Mouse (Mus musculus) myocyte (in vitro differentiated cells): Measurements from ENCODE around the gene Erich3.

Experiments used
- CEBPB ChIP-seq: IDR thresholded peaks from 2 replicates; pipeline ENCODE4 v1.6.1; 2011; ENCODE audit warnings: mild to moderate bottlenecking, moderate library complexity; ENCODE audit not compliant: poor library complexity, insufficient read depth, severe bottlenecking
- E2F4 ChIP-seq: IDR thresholded peaks from one replicate; pipeline ENCODE4 v1.6.1; 2011; ENCODE audit warnings: mild to moderate bottlenecking, control low read depth, moderate library complexity; ENCODE audit not compliant: insufficient read depth
- MAX ChIP-seq: IDR thresholded peaks from one replicate; pipeline ENCODE4 v1.6.1; 2011; ENCODE audit warnings: low read depth, mild to moderate bottlenecking, control low read depth
- MYOD1 ChIP-seq, 3 experiments: IDR thresholded peaks; one replicate each; pipeline ENCODE4 v1.6.1; 2011; ENCODE audit warnings: control low read depth in 2 of 3, low read depth in 2 of 3, mild to moderate bottlenecking in 2 of 3, moderate library complexity in 1 of 3; ENCODE audit not compliant: insufficient read length in 2 of 3, control insufficient read depth in 1 of 3
- MYOG ChIP-seq, 3 experiments: IDR thresholded peaks; one replicate each; pipeline ENCODE4 v1.6.1; 2011; ENCODE audit warnings: control low read depth in 2 of 3, low read depth in 2 of 3, mild to moderate bottlenecking in 2 of 3; ENCODE audit not compliant: insufficient read length in 2 of 3, control insufficient read depth in 1 of 3, insufficient read depth in 1 of 3
- POLR2A ChIP-seq: IDR thresholded peaks from one replicate; pipeline ENCODE4 v1.6.1; 2011; ENCODE audit warnings: low read depth, mild to moderate bottlenecking, control low read depth, moderate library complexity; ENCODE audit not compliant: insufficient read length
- POLR2AphosphoS2 ChIP-seq: IDR thresholded peaks from one replicate; pipeline ENCODE4 v1.6.1; 2011; ENCODE audit warnings: low read depth, control low read depth; ENCODE audit not compliant: insufficient read length
- TCF12 ChIP-seq: IDR thresholded peaks from one replicate; pipeline ENCODE4 v1.6.1; 2011; ENCODE audit warnings: mild to moderate bottlenecking, control low read depth; ENCODE audit not compliant: poor library complexity, insufficient read depth, severe bottlenecking
- USF1 ChIP-seq: IDR thresholded peaks from one replicate; pipeline ENCODE4 v1.6.1; 2011; ENCODE audit warnings: low read depth, mild to moderate bottlenecking, control low read depth, moderate library complexity

DNA sequence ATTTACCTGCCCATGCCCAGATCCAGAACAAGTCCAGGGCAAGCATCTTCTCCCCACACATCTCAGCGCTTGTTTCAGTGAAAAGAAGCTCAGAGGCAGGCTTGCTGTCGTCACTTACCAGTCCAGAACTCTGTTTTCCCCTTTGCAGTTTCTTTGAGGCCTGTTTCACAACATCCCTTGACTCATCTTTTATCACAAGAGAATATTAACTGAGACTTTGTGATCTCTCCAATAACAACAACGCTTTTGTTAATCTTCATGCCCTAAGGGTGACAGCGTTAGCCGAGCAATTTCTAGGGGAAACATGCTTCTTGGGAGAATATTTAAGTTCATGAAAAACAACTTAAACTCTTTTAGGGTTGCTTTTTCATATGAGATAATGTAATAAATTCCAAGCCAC, 7.9 kb upstream of the Erich3 start:
- TF ChIP-seq USF1 (no peak), MYOG (IDR thresholded peaks at IDR 0.05; ENCODE audit: control insufficient read depth in 1 of 3, insufficient read depth in 1 of 3, insufficient read length in 2 of 3, low read depth in 2 of 3) (no peak), POLR2AphosphoS2 (no peak), E2F4 (no peak), POLR2A (no peak), CEBPB (no peak), TCF12 (no peak), MYOD1 (IDR thresholded peaks at IDR 0.05; ENCODE audit: control insufficient read depth in 1 of 3, insufficient read length in 2 of 3, low read depth in 2 of 3) (no peak), MAX (no peak)
